Mouse (Mus musculus) CH12.LX (cell line): ENCODE data around the gene Tmem212. TPM values are rescaled to one million over a fixed set of nuclear protein-coding genes. Genes with fewer than 3 reads are reported as not detected.

ENCODE experiments used
- DNase-seq: peaks from one replicate; pipeline ENCODE4 v3.0.0-alpha.2; 2013; ENCODE audit errors: extremely low read depth
- H3K27ac ChIP-seq: 2 replicates; pipeline ENCODE4 v1.5.1; 2012; ENCODE audit warnings: low read depth, mild to moderate bottlenecking, control low read depth, moderate library complexity; ENCODE audit not compliant: insufficient read depth
- H3K27me3 ChIP-seq: replicated peaks from 2 replicates; pipeline ENCODE3; 2012; ENCODE audit warnings: inconsistent platforms
- H3K36me3 ChIP-seq, 2 experiments: replicated peaks in 1 of 2; 2 replicates each; pipeline versions ENCODE3 to v1.6.1; 2012; ENCODE audit warnings: inconsistent platforms in 1 of 2, low read length in 1 of 2, mild to moderate bottlenecking in 1 of 2, mixed read lengths in 1 of 2, moderate library complexity in 1 of 2; ENCODE audit not compliant: control insufficient read depth in 1 of 2, insufficient read depth in 1 of 2
- H3K4me1 ChIP-seq, 2 experiments: 2 replicates each; pipeline ENCODE4 v1.6.1; 2012; ENCODE audit warnings: inconsistent platforms in 1 of 2, moderate library complexity in 1 of 2; ENCODE audit not compliant: insufficient read depth in 2 of 2, control insufficient read depth in 1 of 2
- H3K4me2 ChIP-seq: 2 replicates; pipeline ENCODE4 v1.6.1; 2012; ENCODE audit warnings: low read depth, mild to moderate bottlenecking, control low read depth; ENCODE audit not compliant: poor library complexity, insufficient read depth, severe bottlenecking
- H3K4me3 ChIP-seq, 3 experiments: fragments of 150-350 bp in 1 of 3; sonication (generic) in 1 of 3; replicated peaks in 1 of 3; 2 replicates each; pipeline versions ENCODE3 to v1.5.1; 2011 to 2012; ENCODE audit warnings: low read depth in 2 of 3, low read length in 2 of 3, mild to moderate bottlenecking in 2 of 3, moderate library complexity in 2 of 3, control low read depth in 1 of 3, improper control_type of control experiment in 1 of 3, inconsistent platforms in 1 of 3, mixed read lengths in 1 of 3; ENCODE audit not compliant: poor library complexity in 1 of 3
- H3K79me2 ChIP-seq: replicated peaks from 2 replicates; pipeline ENCODE4 v1.6.1; 2012; ENCODE audit warnings: mild to moderate bottlenecking, moderate library complexity; ENCODE audit not compliant: control insufficient read depth, poor library complexity, insufficient read depth, severe bottlenecking; ENCODE audit errors: extremely low read depth
- H3K9ac ChIP-seq: 2 replicates; pipeline ENCODE4 v1.6.1; 2012; ENCODE audit warnings: low read depth, mild to moderate bottlenecking, control low read depth, moderate library complexity; ENCODE audit not compliant: insufficient read depth
- H3K9me3 ChIP-seq: replicated peaks from 2 replicates; pipeline ENCODE3; 2012; ENCODE audit warnings: low read length, inconsistent platforms, mixed read lengths
- CHD2 ChIP-seq: IDR thresholded peaks from 2 replicates; pipeline ENCODE4 v1.6.1; 2011; ENCODE audit warnings: low read length, improper control_type of control experiment
- CTCF ChIP-seq, 2 experiments: IDR thresholded peaks in 1 of 2; conservative IDR thresholded peaks in 1 of 2; 2 replicates each; pipeline ENCODE4 v1.5.1; 2011 to 2012; ENCODE audit warnings: low read depth in 2 of 2, low read length in 2 of 2, improper control_type of control experiment in 1 of 2, inconsistent platforms in 1 of 2, mild to moderate bottlenecking in 1 of 2, moderate library complexity in 1 of 2
- E2F4 ChIP-seq: IDR thresholded peaks from 2 replicates; pipeline ENCODE4 v1.6.1; 2011; ENCODE audit warnings: low read depth, low read length, improper control_type of control experiment; ENCODE audit not compliant: insufficient replicate concordance
- ELF1 ChIP-seq: IDR thresholded peaks from 2 replicates; pipeline ENCODE4 v1.6.1; 2014; ENCODE audit warnings: low read depth, mild to moderate bottlenecking, inconsistent platforms, low read length, improper control_type of control experiment
- EP300 ChIP-seq: IDR thresholded peaks from 2 replicates; pipeline ENCODE4 v1.6.1; 2011; ENCODE audit warnings: low read length, improper control_type of control experiment
- ETS1 ChIP-seq: conservative IDR thresholded peaks from 2 replicates; pipeline ENCODE4 v1.6.1; 2012; ENCODE audit warnings: low read depth, mild to moderate bottlenecking, inconsistent platforms, low read length, improper control_type of control experiment, moderate library complexity
- HCFC1 ChIP-seq: IDR thresholded peaks from 2 replicates; pipeline ENCODE4 v1.6.1; 2012; ENCODE audit warnings: low read depth, mild to moderate bottlenecking, inconsistent platforms, low read length, improper control_type of control experiment
- IRF4 ChIP-seq: IDR thresholded peaks from 2 replicates; pipeline ENCODE4 v1.6.1; 2014; ENCODE audit warnings: low read depth, mild to moderate bottlenecking, inconsistent platforms, low read length, improper control_type of control experiment
- JUN ChIP-seq: IDR thresholded peaks from 2 replicates; pipeline ENCODE4 v1.6.1; 2011; ENCODE audit warnings: low read depth, mild to moderate bottlenecking, low read length, improper control_type of control experiment, moderate library complexity; ENCODE audit not compliant: insufficient read depth
- JUND ChIP-seq: conservative IDR thresholded peaks from 2 replicates; pipeline ENCODE4 v1.6.1; 2011; ENCODE audit warnings: low read depth, low read length, improper control_type of control experiment
- MAZ ChIP-seq: IDR thresholded peaks from 2 replicates; pipeline ENCODE4 v1.6.1; 2012; ENCODE audit warnings: low read depth, mild to moderate bottlenecking, inconsistent platforms, low read length, improper control_type of control experiment, moderate library complexity
- MXI1 ChIP-seq: IDR thresholded peaks from 2 replicates; pipeline ENCODE4 v1.6.1; 2011; ENCODE audit warnings: mild to moderate bottlenecking, low read depth, low read length, improper control_type of control experiment
- MYC ChIP-seq: IDR thresholded peaks from 2 replicates; pipeline ENCODE4 v1.6.1; 2011; ENCODE audit warnings: low read depth, mild to moderate bottlenecking, improper control_type of control experiment, low read length
- NRF1 ChIP-seq: IDR thresholded peaks from 2 replicates; pipeline ENCODE4 v1.6.1; 2014; ENCODE audit warnings: low read depth, mild to moderate bottlenecking, inconsistent platforms, low read length, improper control_type of control experiment, moderate library complexity
- PAX5 ChIP-seq: IDR thresholded peaks from 2 replicates; pipeline ENCODE4 v1.6.1; 2012; ENCODE audit warnings: low read length, inconsistent platforms, mixed read lengths
- POLR2A ChIP-seq: IDR thresholded peaks from 2 replicates; pipeline ENCODE4 v1.6.1; 2011; ENCODE audit warnings: low read depth, mild to moderate bottlenecking, improper control_type of control experiment, low read length
- POLR2AphosphoS2 ChIP-seq: IDR thresholded peaks from 2 replicates; pipeline ENCODE4 v1.6.1; 2011; ENCODE audit warnings: low read depth, low read length, improper control_type of control experiment
- RAD21 ChIP-seq: IDR thresholded peaks from 2 replicates; pipeline ENCODE4 v1.6.1; 2011; ENCODE audit warnings: low read depth, mild to moderate bottlenecking, low read length, improper control_type of control experiment, moderate library complexity
- RCOR1 ChIP-seq: conservative IDR thresholded peaks from 2 replicates; pipeline ENCODE4 v1.6.1; 2012; ENCODE audit warnings: low read depth, mild to moderate bottlenecking, inconsistent platforms, low read length, improper control_type of control experiment
- SMC3 ChIP-seq: IDR thresholded peaks from 2 replicates; pipeline ENCODE4 v1.6.1; 2011; ENCODE audit warnings: low read depth, low read length, improper control_type of control experiment
- TBP ChIP-seq: conservative IDR thresholded peaks from 2 replicates; pipeline ENCODE4 v1.6.1; 2011; ENCODE audit warnings: low read depth, low read length, improper control_type of control experiment
- TCF12 ChIP-seq: IDR thresholded peaks from 2 replicates; pipeline ENCODE4 v1.6.1; 2014; ENCODE audit warnings: low read depth, mild to moderate bottlenecking, inconsistent platforms, low read length, improper control_type of control experiment
- USF2 ChIP-seq: conservative IDR thresholded peaks from 2 replicates; pipeline ENCODE4 v1.6.1; 2011; ENCODE audit warnings: low read depth, low read length, improper control_type of control experiment
- ZC3H11A ChIP-seq: IDR thresholded peaks from 2 replicates; pipeline ENCODE4 v1.6.1; 2012; ENCODE audit warnings: low read depth, mild to moderate bottlenecking, inconsistent platforms, low read length, improper control_type of control experiment
- ZKSCAN1 ChIP-seq: IDR thresholded peaks from 2 replicates; pipeline ENCODE4 v1.6.1; 2012; ENCODE audit warnings: low read depth, inconsistent platforms, low read length, improper control_type of control experiment, borderline replicate concordance
- ZMIZ1 ChIP-seq: IDR thresholded peaks from 2 replicates; pipeline ENCODE4 v1.6.1; 2012; ENCODE audit warnings: low read depth, mild to moderate bottlenecking, inconsistent platforms, low read length, improper control_type of control experiment
- ZNF384 ChIP-seq: IDR thresholded peaks from 2 replicates; pipeline ENCODE4 v1.6.1; 2012; ENCODE audit warnings: low read depth, low read length, improper control_type of control experiment, inconsistent platforms
- dilution Hi-C: fragments of 300-500 bp; cut with MboI; formaldehyde crosslinking; loops from 2 replicates; pipeline ENCODE4 v1.14.3; 2020; ENCODE audit warnings: low sequenced_read_pairs; ENCODE audit not compliant: extremely low pct_unique_long_range_greater_than_20kb, extremely low pct_ligation_motif_present
- in situ Hi-C: fragments of 300-500 bp; cut with MboI; formaldehyde crosslinking; loops from 3 replicates; pipeline ENCODE4 v1.14.3; 2019; ENCODE audit warnings: low sequenced_read_pairs, low pct_ligation_motif_present, low pct_unique_long_range_greater_than_20kb, mixed read lengths
- polyA plus RNA-seq: library from polyadenylated mRNA; unstranded; fragments of >175 nt; gene quantifications from 2 replicates; pipeline ENCODE4 v1.2.1, GENCODE M21; 2012; ENCODE audit warnings: low read depth; ENCODE audit not compliant: insufficient read length
- total RNA-seq, 2 experiments: library from RNA; depleted of rRNA; stranded (reverse); fragments of 300-350 nt in 1 of 2; fragments of >200 nt in 1 of 2; gene quantifications; 2 replicates each; pipeline ENCODE4 v1.2.3; 2012 to 2014

Gene Tmem212
- total and polyA plus RNA-seq, 3 experiments: not detected

GRCm38 (mm10) chr3:27909016-27909415 lies 12.8 kb upstream of the Tmem212 start:
- dilution Hi-C loops: no loop called here
- TF ChIP-seq EP300 (no peak), CTCF (conservative IDR thresholded peaks at IDR 0.05 in 1 of 2, IDR thresholded peaks at IDR 0.05 in 1 of 2; ENCODE audit: low read depth in 2 of 2, low read length in 2 of 2) (no peak), JUN (no peak), HCFC1 (no peak), IRF4 (no peak), RCOR1 (no peak), ETS1 (no peak), NRF1 (no peak), MYC (no peak), POLR2A (no peak), ELF1 (no peak), MAZ (no peak), MXI1 (no peak), RAD21 (no peak), ZC3H11A (no peak), USF2 (no peak), PAX5 (no peak), ZKSCAN1 (no peak)

GRCm38 (mm10) chr3:27908316-27908715 lies 12.1 kb upstream of the Tmem212 start:
- Histone ChIP-seq H3K4me1 (no peaks in the 10 kb centered on the region), H3K4me3 (no peak overlapping the region), H3K4me2 (no peak overlapping the region), H3K36me3 (no peaks in the 10 kb centered on the region), H3K9ac (no peak overlapping the region), H3K9me3 (peaks cover 59% of the 10 kb centered on the region), H3K27ac (no peak overlapping the region), H3K27me3 (no peaks in the 10 kb centered on the region), H3K79me2 (no peaks in the 10 kb centered on the region)
- in situ Hi-C loops: no loop called here
- no peak for TF ChIP-seq TCF12
- TF ChIP-seq SMC3: no peak
- no peak for TF ChIP-seq ZMIZ1
- TF ChIP-seq CTCF (conservative IDR thresholded peaks at IDR 0.05 in 1 of 2, IDR thresholded peaks at IDR 0.05 in 1 of 2; ENCODE audit: low read depth in 2 of 2, low read length in 2 of 2): no peak
- no peak for TF ChIP-seq USF2
- no peak for TF ChIP-seq ELF1
- TF ChIP-seq ETS1: no peak
- no peak for TF ChIP-seq E2F4
- TF ChIP-seq CHD2: no peak
- no peak for TF ChIP-seq JUND
- TF ChIP-seq ZNF384: no peak
- TF ChIP-seq MYC: no peak
- TF ChIP-seq POLR2AphosphoS2: no peak
- TF ChIP-seq TBP: no peak
- dilution Hi-C loops: no loop called here
- DNase-seq: no peak

More at GRCm38 (mm10) chr3:27909016-27909415, 12.8 kb upstream of the Tmem212 start:
- H3K36me3 ChIP-seq: no peaks in the 10 kb centered on the region
- H3K79me2 ChIP-seq: no peaks in the 10 kb centered on the region
- no peaks in the 10 kb centered on the region for H3K4me1 ChIP-seq
- H3K4me3 ChIP-seq: no peak overlapping the region
- H3K4me2 ChIP-seq: no peak overlapping the region
- in situ Hi-C loops: no loop called here
- H3K27me3 ChIP-seq: no peaks in the 10 kb centered on the region
- no peak for DNase-seq
- peaks cover 59% of the 10 kb centered on the region for H3K9me3 ChIP-seq
- no peak overlapping the region for H3K9ac ChIP-seq
- H3K27ac ChIP-seq: no peak overlapping the region
